Mouse (Mus musculus) ZHBTc4 (cell line): ENCODE data around the gene Cltrn.

Source experiments
- DNase-seq: peaks from one replicate; pipeline ENCODE4 v3.0.0-alpha.2; 2011; ENCODE audit warnings: low read depth, low spot score

Gene Cltrn

DNA sequence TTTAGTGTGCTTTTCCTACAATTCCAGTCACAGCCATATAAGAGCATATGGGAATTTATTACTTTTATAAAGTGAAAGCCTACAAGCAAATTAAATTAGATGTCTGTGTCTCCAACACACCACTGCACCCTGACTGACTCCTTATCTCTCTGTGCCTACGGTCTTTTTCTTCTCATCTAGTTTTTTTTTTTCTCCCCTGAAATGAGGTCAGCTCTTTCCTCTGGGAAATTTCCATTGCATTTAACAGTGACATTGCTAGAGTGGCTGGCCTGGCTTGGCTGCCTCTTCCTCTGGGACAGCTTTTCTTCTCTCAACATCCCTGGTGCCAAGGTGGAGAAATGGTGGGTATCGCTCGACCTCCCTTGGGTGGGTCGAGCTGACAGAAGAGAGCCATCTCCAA is at the start of gene Cltrn:
Cltrn (plus strand) TSS at position 249 of the 400 bp plus-strand sequence.
- no peak for DNase-seq

- DNase-seq = no peak
Measured at GRCm38 (mm10) chrX:164038882-164039281, 49.7 kb upstream of the Cltrn start.

DNA sequence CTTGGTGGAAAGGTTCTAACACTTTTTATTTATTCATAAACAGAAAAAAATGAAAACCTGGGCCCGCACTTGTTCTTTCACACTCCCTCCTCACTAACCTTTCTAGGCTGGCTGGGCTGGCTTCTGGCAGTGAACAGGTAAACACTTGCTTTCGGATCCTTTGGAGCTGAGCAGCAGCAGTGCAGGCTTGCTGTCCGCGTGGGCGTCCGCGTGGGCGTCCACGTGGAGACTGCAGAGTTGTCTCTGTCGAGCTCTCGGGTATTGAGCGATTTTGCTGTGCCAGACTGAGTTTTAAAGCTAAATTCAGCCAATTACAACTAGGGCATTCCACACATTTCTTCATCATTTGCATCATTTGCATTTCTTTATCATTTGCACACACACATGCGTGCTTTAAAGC is 46.6 kb upstream of the Cltrn start:
- DNase-seq = no peak

- DNase-seq = no peak
Measured at GRCm38 (mm10) chrX:164046736-164047135, 41.9 kb upstream of the Cltrn start.

DNA sequence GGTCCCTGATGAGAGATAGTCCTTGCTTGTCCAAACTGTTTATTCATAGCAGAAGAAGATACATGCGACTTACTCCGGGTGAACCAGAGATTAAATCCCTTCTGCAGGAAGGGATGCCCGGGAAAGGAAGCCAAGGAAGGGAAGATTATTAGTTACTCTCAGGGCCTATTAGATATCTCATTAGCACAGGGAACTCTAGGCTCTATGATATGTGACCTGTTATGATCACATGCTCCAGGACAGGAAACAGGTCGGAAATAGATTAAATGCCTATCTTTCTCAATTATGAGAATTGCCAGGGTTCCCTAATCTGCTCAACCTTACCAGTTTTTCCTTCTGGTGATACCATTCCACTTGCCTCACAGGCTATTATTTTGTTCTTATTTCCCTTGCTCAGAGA is 32.9 kb upstream of the Cltrn start:
- DNase-seq = no peak

DNA sequence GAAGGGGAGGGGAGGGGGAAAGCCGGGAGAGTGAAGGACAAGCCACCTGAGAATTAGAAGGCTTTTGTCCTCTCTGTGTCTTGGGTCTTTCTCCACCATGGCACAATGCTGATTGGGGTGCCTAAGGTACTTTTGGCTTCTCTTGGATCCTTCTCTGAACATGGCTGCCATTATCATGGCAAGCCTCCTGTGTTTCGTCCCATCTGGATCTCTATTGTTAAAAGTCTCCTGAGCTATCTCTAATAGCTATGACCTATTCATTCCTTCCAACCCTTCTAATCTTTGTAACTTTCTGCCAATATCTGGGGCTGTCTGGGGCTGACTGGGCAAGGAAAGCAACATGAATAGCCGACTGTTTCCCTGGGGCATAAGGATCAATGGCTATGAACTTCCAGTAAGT is 30.1 kb upstream of the Cltrn start:
- DNase-seq = no peak

DNA sequence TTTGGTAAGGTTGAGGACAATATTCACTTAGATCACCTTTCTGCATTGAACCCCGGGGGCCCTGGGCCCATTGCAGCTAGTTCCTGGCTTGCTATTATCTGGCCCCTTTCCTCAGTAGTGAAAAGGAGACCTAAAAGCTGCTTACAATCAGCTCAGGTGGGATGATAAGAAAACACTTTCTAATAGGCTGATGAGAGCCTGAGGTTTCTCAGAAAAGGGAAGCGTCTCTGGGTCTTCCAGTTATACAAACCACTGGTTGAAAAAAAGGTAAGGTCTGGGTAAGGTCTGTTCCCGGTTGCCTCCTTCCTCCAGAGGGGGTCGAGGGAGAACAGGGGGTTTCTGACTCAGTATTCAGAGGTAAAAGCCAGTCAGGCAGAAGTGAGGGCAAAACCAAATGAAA is 29.6 kb upstream of the Cltrn start:
- no peak for DNase-seq

DNA sequence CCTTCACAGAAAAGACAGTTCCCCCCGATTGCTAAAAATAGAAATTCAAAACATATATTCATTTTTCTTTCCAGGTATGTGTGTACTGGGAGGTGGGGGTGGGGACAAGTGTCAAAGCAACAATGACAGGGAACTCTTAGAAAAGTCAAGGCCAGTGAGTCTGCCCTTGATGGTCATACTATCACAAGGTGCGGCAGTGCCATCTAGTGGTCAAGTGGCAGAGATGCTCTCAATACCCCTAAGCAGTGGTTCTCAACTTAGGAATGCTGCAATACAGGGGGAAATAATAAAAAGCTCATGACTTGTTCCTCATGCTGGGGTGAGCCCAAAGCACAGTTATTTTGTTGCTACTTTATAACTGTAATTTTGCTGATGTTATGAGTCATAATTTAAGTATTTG is 22.4 kb upstream of the Cltrn start:
- peak; percentile 78 for DNase-seq

- no peak for DNase-seq
Measured at GRCm38 (mm10) chrX:164068968-164069367, 19.7 kb upstream of the Cltrn start.

DNA sequence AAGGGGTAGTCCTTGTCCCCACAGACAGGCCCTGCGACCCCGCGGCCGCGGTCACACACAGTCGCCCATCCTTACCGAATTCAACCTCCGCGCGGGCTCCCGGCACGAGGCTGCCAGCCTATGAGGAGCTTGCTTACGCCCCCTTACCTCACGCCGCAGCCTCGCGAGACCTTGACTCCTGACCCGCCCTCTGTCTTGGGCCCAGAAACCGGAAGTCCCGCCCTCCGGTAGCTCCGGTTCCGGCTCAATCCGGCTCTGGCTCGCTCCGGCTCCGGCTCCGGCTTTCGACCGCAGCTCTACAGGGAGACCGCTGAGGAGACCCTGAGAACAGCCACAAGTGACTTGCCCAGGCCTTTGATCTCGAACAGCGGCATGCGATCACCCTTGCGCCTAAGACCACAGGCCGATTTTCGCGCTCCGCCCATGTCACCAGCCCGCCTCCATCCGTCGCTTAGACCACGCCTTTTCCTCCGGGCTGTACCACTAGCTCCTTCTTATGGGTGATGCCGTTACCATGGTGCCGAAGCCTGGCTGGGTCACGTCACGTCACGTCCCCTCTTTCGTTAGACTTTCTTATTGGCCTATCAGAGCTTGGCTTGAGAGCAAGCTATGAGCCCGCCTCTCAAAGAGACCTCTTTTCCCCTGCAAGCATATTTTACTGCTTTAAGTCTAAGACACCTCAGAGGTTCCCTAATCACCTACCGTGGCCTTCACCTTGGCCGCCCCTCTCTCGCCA is 12.4 kb upstream of the Cltrn start, which contains the start of gene Siah1b:
Siah1b (minus strand) TSS at position 454 of the 736 bp plus-strand sequence.
- peak; percentile 95 for DNase-seq

DNA sequence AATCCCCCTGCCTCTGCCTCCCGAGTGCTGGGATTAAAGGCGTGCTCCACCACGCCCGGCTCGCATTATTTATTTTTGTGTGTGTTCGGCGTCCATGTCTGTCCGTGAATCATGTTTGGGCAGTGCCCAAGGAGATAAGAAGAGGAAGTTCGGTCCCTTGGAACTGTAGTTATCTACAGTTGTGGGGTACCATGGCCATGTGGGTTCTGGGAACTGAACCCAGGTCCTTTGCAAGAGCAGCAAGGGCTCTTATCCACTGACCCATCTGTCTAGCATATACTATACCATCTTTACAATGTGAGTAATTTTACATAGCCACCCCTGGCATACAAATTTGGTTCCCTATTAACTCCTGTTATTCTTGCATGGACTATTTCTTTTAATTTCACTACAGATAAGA is 6.6 kb upstream of the Cltrn start:
- no peak for DNase-seq

- no peak for DNase-seq
Measured at GRCm38 (mm10) chrX:164089916-164090315, 1.3 kb downstream of the Cltrn start.

GRCm38 (mm10) chrX:164092300-164093169 is 3.9 kb downstream of the Cltrn start:
- DNase-seq = no peak

DNA sequence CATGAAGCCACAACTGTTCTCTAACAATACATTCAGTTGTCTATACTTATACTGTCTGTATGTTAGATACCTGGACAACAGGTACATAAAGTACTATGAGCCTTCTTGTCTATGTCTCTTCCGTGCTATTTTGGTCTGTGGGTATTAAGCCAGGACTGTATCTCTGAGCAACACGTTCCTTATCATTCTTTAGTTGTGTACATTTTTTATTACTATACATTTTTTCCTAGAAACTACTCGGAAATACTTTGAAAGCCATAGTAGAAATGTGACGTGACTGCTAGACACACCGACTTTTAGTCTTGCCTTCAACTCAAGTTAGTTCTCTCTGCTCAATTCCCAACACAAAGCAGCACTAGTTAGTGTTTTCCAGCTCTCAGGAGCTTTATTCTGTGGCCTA is 4.8 kb downstream of the Cltrn start:
- no peak for DNase-seq

DNA sequence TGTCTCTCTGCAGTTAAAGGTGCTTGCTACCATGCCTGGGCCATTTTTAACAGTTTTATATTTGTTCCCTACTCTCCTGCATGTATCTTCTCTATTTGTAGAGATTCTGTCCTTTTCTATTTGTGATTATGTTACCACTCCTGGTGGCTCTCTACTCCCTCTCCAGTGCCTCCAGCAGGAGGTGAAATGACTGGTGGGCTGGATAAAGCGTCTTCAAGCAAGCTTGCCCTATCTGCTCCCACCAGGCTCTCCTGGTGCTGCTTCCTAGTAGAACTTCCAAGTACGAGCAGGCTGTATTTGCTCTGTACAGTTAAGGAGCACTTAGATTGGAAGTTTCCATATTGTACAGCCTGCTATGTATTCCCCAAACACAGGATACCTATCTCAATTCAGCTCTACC is 7.2 kb downstream of the Cltrn start:
- no peak for DNase-seq

- DNase-seq = no peak
Measured at GRCm38 (mm10) chrX:164101483-164101882, 12.9 kb downstream of the Cltrn start.

DNA sequence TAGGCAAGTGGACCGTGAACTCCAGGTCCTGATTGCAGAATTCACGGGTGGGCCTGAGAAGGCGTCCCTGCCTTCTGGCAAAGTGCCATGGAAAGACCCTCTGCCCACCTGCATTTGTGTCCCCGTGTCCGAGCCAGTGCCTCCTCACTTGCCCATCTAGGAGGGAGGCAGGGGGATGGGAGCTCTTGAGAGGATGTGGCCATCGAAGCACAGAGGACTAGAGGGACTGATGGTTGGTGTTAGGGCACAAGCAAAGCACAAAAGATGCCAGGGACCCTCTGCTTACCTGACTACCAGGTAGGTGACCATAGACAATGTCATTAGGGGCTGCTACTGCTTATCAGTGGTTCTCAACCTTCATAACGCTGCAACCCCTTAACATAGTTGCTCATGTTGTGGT is 13.6 kb downstream of the Cltrn start:
- DNase-seq = no peak

GRCm38 (mm10) chrX:164102656-164103055 is 14.0 kb downstream of the Cltrn start:
- DNase-seq = no peak

GRCm38 (mm10) chrX:164111146-164111545 is 22.5 kb downstream of the Cltrn start:
- DNase-seq = no peak

DNA sequence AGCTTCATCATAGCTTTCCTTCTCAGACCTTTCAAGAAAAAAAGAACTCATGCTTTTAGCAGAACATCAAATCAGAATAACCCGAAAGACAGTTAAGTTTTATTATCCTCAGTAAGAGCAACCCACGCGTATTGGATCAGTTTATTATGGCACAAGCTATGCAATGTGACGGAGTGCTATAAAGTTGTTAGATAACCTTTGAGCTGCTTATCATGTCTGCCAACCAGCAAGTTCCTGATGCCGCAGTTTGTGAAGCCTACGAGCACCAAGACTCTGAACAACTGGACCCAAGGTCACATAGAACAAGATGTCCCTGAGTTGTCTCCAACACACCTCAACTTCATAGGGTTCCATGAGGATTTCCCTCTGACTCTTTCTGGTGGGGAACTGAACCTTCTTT is 25.1 kb downstream of the Cltrn start:
- DNase-seq = no peak

DNA sequence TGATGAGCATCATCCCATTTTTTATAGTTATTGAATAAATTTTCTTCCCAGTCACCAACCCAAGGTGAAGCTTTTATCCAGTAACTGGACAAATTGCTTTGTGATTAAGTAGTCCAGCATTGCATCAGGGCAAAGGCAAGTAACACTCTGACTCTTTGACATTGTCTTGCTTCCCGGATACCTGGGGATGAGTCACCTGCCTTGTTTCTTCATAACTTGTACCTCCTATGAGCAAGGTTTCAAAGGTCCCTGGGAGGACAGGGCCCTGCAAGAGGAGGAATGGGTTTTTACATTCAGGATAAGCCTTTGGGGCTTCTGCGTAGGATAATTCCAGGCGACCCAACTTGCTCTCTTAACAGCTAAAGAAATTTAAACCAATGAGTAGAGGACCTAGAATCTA is 35.3 kb downstream of the Cltrn start:
- DNase-seq = no peak

DNA sequence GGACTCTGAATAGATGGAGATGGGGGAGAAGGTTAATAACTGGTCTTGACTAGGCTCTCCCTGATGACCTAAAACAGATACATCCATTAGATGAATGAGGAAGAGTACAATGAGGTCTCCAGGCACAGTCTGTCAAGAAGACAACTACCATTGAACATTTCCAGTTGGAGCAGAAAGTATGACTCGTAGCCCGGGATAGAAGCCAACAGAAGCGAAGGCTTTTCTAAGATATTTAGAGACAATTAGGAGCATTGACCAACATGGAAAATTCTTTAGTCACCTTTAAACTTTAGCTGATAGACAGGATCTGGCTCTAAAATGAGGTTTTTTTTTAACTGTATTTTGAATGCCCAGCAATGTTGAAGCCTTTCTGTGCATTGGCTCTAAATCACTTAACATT is 44.9 kb downstream of the Cltrn start:
- DNase-seq = no peak

DNA sequence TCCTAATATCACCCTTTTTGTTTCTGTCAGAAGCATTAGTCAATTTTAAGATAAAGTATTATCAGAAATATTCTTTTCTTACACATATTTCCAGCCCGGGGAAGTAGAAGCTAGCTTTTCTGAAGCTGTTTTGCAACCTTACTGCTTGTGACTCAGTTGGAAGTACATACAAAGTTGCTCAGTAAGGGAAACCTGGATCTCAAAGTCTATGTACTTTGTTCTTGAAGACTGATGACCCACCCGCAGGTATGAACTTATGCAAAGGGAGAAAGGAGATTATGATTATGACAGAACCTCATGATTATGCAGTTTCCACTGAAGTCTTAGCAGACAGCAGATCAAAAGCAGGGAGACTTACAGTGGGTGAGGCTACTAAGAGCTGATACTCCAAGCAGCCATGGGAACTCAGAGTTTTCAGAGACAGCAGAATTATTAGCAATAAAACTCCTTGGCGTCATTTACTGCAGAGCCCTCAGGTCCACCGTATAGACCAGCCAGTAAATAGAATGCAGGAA is 46.7 kb downstream of the Cltrn start:
- DNase-seq = no peak
